Mouse (Mus musculus) lung, postnatal 0 days (tissue): Measurements from ENCODE around the gene Fras1.

Experiments used
- CTCF ChIP-seq: IDR thresholded peaks from 2 replicates; pipeline ENCODE4 v1.5.1; 2016; ENCODE audit warnings: antibody characterized with exemption, mild to moderate bottlenecking
- EP300 ChIP-seq: IDR thresholded peaks from 2 replicates; pipeline ENCODE4 v1.6.1; 2016; ENCODE audit warnings: antibody characterized with exemption, mild to moderate bottlenecking, control low read depth

DNA sequence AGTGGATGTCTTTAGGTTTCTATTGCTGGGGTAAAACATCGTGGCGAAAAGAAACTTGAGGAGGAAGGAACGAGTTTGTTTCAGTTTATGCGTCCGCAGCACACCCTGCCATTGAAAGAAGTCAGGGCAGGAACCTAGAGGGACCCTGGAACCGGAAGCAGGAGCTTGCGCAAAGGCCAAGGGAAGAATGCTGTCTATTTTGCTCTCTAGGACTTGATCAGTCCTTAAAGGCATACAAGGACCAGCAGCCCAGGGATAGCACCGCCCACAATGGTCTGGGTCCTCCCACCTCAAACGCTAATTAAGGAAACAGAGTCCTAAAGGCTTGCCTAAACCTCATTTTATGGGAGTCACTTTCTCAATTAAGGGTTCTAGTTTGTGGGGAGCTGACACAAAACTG, 418.7 kb downstream of the Fras1 start:
- no peak for TF ChIP-seq CTCF
- peak; percentile 52; the same call in 1 of the 2 replicates for TF ChIP-seq EP300
